Mouse (Mus musculus) activated CD4-positive, CD25-positive, alpha-beta regulatory T cell, adult 4 months (primary cell): ENCODE data around the gene Mip. TPM values are rescaled to one million over a fixed set of nuclear protein-coding genes. Genes with fewer than 3 reads are reported as not detected.
"Not testable (repeated sequence)": the region's sequence is repeated elsewhere in the genome, so short reads cannot be mapped to it uniquely, and the experiment has no call there.

ENCODE experiments used
- ATAC-seq: one replicate; pipeline ENCODE4 v1.8.0; 2017
- polyA plus RNA-seq, 2 experiments: library from polyadenylated mRNA; unstranded; fragments of 100-300 nt; shearing (Covaris generic); gene quantifications; one replicate each; pipeline ENCODE4 v1.2.1; 2017

Mip gene
- polyA plus RNA-seq, 2 experiments from 2014 or later: not detected

DNA sequence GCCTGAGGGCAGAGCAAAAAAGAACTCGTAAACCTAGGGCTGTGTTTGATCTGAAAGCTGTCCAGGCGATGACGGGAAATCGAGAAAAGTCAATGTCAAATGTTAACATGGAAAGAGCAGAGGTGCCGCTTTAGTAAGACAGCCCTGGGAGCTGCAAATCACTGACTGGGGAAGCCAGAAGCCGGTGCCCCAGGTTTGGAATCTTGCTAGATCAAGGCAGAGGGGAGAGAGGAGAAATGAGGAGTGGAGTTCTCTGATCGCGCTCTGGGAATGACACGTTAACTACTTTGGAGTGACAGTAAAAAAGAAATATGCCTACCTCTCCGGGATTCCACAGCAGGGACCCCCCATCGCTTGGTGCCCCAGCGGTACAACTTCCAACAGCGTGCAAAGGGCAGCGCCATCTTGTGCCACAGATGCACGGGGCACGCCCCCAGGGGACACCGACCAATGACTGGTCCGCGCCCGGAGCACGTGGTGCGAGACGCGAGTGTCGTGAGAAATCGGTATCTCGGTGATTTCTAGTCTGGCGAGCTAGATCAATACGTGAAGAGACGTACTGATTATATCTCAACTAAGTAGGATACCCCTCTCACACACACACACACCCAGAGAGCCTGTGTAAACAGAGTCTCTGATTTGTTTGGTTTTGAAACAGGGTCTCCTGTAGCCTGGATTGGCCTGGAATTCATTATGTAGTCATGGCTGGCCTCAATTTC, 14.1 kb upstream of the Mip start, which contains the start of gene Spryd4:
Spryd4 (minus strand) TSS at position 418 of the 719 bp plus-strand sequence.
- peak; percentile 91 for ATAC-seq

DNA sequence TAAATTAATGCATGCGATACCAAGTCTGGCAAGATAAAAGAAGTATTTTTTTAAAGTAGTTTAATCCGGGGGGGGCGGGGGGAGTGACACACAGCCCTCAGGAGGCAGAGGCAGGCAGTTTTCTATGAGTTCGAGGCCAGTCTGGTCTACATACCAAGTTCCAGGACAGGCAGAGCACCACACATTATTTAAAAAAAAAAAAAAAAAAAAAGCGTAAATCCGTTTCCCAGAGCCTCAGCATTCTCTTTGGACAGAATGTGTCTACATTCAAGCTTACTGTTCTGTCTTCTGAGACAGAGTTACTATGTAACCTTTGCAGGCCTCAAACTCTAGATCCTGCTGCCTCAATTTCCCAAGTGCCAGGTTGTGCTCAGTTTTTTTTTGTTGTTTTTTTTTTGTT, 13.5 kb upstream of the Mip start:
- no peak for ATAC-seq

DNA sequence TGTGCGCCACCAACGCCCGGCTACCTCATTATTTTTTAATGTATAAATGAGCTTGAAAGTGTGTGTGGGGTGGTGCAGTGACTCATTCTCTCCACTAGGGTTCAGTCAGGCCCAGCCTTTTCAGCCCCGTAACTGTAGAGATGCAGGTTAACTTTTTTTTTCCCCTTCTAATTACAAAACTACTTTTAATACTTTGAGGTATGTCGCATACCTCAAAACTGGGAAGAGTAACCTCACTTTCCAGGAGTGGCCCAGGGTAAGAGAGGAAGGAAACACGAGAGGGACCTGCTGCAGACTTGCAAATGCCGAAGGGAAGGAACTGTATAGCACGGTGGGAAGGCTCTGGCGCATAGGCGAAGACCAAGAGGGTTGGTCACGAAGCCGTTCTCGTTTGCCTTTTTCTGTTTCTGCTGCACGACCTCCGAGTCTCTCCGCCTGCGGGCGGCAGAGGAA, 12.7 kb upstream of the Mip start:
- ATAC-seq: peak; percentile 70

DNA sequence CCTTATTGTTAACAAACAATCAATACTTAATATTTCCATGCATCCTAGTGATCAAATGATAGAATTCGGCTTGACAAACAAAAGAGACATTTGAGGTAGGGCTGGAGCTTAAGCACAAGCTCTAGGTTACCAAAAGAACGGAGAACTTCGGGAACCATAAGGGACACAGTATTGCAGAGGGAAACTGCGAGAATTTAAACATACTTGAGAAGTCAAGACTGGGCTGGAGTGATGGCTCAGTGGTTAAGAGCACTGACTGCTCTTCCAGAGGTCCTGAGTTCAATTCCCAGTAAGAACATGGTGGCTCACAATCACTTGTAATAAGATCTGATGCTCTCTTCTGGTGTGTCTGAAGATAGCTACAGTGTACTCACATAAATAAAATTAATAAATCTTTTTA, 11.5 kb upstream of the Mip start:
- ATAC-seq: not testable (repeated sequence)

DNA sequence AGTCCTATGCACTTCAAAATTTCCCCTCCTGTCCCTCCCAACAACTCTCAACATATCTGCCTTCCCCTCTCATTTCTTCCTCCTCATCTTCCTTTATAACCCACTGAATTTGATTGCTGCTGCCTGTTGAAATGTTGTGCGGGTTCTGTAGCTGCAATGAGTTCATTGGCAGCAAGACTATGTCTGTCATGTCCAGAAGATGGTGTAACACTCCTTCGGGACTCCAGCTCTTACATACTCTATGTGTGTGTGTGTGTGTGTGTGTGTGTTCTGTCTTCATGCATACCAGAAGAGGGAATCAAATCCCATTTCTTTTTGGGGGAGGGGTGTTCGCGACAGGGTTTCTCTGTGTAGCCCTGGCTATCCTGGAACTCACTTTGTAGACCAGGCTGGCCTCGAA, 10.7 kb upstream of the Mip start:
- no peak for ATAC-seq

DNA sequence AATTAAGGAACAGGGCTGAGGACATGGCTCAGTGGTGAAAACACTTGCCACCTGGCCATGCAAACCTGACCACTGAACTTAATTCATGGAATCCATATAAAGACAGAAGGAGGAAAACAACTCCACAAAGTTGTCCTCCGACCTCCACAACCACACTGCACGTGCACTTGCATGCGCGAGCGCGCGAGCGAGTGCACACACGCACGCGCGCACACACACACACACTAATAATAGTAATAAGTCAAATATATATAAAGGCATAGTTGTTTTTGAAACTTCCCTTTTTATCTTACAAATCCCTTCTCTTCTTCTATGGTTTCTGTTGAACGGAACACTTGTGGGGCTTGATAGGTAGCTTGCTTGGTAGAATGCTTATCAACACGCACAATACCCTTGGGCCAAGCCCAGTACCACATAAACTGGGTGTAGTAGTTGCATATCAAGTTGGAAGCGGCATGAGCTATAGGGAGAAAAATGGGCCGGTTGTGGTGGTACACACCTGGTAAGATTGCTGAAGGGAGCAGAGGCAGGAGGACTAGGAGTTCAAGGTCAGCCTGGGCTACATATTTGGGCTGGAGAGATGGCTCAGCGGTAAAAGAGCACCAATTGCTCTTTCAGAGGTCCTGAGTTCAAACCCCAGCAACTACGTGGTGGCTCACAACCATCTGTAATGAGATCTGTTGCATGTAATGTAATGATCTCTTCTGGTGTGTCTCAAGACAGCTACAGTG, 7.1 kb upstream of the Mip start:
- no peak for ATAC-seq

DNA sequence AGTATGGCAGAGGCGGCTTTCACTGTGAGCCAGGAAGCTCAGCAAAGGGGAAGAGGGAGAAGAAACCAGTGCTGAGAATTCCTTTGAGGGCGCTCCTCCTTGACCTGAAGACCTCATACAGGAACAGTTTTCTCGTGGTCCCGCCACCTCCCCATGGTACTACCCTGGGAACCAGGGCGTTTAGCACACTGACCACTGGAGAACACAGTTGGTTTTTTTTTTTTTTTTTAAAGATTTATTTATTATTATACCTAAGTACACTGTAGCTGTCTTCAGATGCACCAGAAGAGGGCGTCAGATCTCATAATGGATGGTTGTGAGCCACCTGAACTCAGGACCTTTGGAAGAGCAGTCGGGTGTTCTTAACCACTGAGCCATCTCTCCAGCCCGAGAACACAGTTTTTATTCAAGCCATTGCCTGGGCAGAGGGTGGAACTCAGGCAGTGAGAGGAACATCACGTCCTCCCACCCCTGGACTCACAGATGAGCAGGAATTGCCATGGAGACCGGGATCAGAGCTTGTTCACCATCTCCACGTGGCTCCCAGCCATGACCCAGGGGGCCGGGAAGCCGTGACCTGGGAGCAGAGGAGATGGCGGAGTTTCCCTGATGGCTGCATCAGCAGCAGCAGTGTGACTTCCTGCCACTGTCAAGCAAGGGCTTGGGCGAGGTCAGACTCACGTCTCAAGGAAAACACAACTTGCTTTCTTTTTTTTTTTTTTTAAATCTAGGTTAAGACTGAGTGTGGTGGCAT, 3.9 kb upstream of the Mip start:
- peak; percentile 65 for ATAC-seq

DNA sequence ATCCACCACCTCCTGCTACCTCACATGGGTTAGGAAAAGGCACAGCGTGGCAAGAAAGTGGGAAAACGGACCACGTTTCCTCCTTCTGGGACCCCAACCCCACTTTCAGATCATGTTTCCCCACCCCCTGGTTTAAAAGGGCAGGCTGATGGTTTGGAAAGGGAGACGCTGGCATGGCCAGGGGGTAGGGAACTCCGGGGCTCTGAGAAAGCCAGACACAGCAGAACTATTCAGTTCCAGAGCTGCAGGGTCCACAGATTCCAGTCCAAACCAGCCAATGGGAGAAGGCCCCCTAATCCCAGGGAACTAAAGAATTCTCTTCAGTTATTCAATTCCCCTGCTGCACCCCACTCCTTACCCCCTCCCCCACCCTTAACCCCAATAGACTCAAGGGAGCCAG, 574 bp upstream of the Mip start:
- ATAC-seq: no peak

DNA sequence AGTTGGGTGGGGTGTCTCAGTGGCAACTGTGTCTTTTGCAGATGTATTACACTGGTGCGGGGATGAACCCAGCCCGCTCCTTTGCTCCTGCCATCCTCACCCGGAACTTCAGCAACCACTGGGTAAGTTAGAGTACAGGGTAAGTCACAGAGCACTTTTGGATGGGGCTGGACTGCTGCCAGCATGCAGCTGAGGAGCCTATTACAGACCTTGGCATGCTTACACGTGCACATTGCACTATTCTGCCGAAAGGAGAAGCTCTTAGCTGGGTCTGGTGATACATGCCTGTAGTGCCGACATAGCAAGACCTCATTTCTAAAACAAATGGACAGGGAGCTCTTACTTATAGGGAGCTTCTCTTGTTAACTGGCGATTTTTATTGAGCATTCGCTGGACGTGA, 2.0 kb downstream of the Mip start:
- ATAC-seq: no peak

DNA sequence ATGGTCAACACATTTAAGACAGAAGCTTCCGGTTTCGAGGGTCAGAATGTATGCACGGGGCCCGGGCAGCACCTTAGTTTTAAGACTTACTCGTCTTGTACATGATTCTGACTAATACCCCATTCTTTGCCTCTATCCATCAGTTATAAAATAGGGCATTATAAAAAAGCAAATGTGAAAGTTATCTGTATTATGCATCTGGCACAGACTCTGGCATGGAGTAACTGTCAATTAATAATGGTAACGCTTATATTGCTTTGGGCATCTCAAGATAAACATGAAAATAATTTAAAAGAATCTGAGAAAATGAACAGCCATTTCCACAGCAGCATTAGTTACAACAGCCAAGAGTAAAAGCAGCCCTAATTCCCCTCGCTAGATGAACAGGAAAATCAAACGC, 2.4 kb downstream of the Mip start:
- ATAC-seq: no peak

DNA sequence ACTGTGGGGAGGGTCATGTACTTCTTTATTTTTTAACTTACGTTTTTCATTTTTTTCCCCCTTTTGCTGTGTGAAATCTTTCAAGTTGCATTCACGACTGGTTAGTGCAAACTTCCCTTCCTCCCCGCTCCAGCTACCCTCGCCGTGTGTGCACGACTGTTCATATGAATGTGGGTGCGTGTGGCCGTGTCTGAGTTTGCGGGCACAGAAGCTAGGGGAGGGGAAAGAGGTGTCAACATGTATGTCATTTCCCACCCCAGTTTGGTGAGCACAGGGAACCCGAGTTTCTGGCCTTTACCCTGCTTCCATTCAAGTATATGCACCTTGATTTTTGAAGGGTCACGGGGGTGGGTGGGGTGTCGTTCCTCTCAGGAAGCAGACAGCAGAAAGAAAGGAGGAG, 4.9 kb downstream of the Mip start:
- no peak for ATAC-seq

DNA sequence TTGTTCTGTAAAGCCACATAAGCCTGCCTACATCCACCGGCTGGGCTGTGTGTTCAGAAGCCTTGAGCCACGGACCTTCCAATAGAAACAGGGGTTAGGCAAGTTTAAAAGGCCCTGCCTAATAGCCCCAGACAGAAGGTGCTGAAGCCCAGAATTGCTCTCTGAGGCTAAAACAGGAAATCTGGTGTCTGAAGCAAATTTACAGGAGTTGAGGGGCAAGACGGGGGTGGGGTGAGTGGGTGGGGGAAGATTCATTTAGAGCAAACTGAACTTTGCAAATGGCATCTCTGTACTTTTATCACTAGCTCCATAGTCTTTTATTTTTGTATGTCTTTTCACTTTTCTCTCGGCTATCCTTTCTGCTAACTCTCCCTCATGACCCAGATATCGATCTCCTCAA, 5.5 kb downstream of the Mip start:
- ATAC-seq: peak; percentile 6

DNA sequence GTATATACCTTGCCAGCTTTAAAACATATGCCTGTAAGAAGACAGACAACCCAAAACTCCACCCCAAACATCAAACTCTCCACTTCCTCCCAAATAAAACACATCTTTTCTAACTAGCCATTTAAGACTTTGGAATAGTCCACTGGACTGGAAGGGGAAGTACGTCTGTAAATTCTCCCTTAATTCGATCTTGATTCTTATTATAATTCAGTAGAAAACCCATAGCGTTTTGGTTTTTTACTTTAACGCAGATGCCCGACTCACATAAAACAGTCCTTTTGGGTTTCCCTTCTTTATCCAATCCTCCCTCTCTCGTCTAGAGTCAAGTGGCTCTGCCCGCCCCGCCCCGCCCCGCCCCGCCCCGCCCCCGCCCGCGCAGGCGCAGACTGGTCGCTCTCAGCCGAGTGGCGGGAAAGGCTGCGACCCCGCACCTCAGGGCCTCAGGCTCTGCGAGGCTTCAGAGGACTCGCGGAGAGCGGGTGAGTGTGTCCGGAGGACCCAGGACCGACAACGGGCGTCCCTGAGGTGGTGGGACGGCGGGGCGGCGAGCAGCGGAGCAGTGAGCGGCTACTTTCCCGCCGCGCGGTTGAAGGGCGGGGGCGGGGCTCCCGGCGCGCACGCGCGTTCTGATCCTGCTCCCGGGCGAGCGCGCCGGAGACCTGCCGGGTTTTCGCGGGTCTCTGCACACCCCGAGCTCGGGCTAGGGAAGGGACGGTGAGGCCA, 6.2 kb downstream of the Mip start, which contains the start of gene Timeless:
Timeless (plus strand) TSS at position 369 of the 723 bp plus-strand sequence.
- peak; percentile 68 for ATAC-seq

DNA sequence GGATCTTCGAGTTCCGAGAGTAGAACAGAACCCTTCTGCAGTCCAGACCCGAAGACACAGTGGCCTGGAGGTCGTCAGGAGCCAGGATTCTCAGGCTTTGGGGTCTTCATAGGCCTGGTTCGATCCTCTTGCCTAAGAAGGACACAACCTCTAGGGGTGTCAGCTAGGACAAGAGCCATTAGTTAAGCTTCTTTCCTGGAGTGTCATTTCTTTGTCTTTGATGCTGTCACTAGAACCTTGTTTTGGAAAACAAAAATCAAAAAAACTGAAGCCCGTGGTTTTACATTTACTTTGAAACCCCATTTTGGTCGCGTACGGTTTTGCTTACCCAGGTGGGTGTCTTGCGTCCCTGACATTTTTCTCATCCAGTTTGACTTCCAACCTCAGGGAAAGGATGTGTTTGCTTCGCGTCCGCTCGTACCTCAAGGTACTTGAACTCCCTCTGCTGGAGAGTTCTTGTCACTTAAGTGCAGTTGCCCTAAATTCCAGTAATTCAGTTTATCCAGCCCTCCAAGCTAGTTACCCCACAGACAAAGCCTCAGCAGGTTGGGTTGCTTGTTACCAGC, 6.9 kb downstream of the Mip start:
- peak; percentile 48 for ATAC-seq

DNA sequence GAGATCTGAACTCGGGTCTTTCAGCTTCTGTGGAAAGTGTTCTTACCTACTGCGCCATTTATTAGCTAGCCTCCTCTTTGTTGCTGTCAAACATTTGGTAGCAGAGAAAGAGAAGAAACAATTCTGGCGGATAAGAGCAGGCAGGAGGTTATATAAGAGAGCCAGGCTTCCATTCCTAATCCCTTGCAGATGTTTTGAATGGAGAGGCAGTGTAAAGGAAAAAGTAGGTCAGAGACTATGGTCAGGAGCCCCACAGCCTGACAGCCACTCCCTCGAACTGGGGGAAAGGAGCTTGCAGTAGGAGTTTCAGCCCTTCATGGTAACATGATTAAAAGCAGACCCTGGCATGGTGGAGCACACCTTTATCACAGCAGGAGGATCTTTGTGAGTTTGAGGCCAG, 10.7 kb downstream of the Mip start:
- ATAC-seq: no peak

DNA sequence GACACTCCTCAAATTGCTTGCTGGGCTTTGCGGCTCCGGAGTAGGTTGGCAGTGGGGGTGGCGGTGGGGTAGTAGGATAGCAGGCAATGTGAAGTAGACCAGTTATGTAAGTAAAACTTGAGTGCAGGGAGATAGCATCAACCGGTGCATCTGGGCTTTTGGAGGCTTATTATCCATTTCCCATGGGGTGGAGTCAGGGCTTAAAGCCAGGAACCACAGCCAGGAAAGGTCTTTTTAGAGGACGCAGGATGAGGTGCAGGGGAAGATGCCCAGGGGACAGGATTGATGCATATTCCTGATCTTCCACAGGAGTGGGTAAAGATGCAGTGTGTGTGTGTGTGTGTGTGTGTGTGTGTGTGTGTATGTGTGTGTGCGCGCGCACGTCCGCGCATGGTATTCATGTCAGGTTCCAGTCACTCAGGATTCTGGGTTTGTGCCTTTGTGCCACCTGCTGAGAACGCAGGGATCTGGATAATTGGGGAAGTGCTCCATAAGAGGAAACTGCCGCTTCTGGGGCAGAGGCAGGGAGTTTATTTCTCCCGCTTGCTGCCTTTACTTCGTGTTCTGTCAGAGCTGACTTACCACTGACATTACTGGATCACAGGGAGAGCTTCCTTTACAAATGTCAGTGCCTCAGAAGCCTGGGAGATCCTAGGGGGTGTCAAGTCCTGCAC, 12.3 kb downstream of the Mip start:
- ATAC-seq: no peak

DNA sequence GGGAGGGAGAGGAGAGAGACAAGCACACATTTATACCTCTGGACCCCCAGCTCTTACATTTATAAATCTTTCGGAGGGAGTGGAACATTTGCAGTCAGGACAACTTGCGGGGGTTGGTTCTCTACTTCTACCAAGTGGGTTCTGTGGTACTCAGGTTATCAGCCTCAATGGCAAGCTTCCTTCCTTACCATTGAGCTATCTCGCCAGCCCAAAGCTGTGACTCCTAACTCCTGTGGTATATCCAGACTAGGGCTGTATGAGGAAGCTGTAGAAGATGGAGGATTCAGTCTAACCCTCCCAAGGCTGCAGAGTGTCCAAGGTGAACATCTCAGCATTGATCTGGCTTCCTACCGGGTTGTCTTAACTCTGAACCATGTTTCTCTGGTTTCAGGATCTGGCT, 13.5 kb downstream of the Mip start:
- ATAC-seq: no peak

DNA sequence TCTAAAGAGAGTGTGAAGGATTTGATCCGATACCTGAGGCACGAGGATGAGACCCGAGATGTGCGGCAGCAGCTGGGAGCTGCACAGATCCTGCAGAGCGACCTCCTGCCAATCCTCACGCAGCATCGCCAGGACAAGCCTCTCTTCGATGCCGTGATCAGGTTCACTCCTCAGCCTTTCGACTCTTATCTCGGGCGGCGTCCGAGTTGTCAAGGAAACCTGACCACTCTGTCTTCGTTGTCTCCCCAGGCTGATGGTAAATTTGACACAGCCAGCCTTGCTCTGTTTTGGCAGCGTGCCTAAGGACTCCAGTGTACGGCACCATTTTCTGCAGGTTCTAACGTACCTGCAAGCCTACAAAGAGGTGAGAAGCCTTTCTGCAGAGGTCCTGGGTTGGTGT, 14.5 kb downstream of the Mip start:
- no peak for ATAC-seq

DNA sequence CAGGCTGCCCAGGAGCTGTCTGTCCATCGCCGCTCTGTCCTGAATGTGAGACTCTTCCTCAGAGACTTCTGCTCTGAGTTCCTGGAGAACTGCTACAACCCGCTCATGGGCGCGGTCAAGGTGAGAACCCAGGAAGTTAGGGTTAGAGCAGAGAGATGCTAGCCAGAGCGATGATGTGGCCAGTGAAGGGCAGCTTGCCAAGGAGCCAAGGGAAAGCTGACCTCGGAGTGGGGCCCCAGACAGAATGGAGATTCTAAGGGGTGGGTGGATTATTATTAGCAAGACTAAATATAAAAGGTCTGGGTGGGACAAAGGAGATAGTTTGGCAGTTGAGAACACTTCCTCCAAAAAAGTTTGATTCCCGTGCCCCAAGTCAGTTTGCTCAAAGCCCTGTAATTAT, 17.6 kb downstream of the Mip start:
- ATAC-seq: no peak

DNA sequence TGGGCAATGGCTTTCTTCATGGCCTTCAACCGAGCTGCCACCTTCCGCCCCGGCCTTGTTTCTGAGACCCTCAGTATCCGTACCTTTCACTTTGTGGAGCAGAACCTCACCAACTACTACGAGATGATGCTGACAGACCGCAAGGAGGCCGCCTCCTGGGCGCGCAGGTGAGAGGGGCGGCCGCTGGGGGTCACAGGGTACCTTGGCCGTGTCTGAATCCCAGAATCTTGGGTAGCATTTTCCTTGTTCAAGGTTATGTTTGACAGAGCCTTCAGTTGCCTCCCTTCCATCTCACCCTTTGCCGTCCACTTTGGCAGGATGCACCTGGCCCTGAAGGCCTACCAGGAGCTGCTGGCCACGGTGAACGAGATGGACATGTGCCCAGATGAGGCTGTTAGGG, 18.5 kb downstream of the Mip start:
- ATAC-seq: no peak

DNA sequence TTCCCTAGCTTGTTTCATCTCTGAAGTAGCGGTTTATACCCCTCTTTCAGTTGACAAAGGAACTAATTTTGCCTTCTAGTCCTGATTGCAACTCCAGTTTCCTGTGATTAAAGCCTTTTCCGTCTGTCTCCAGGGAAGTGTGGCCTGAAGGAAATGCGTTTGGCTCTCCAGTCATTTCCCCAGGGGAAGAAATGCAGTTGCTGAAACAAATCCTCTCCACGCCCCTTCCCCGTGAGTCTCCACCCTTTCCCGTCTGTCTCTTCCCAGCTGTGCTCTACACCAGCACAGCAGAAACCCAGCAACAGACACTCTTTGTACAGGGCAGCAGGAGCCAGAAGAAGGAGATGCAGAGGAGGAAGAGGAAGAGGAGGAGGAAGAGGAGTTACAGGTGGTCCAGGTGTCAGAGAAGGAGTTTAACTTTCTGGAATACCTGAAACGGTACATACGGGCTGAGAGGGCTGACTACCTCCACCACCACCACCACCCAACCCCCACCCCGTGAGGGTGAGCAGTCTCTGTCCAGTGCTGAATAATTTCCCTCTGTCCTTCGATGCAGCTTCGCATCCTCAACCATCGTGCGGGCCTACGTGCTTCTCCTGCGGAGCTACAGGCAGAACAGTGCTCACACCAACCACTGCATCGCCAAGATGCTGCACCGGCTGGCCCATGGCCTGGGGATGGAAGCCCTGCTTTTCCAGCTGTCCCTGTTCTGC, 21.5 kb downstream of the Mip start:
- no peak for ATAC-seq
